Mouse (Mus musculus) kidney, embryonic 15.5 days (tissue): ENCODE measurements around the gene Mfng. TPM values are rescaled to one million over a fixed set of nuclear protein-coding genes. Genes with fewer than 3 reads are reported as not detected.

Source experiments
- ATAC-seq: fragments of 200-750 bp; cut with Nextera tagmentation; replicated peaks from 2 replicates; pipeline ENCODE4 v1.8.0; 2017; ENCODE audit warnings: moderate TSS enrichment; ENCODE audit not compliant: low FRiP score
- H3K27ac ChIP-seq: fragments of 300-500 bp; sonication (generic); 2 replicates; pipeline ENCODE4 v1.5.1; 2015; ENCODE audit warnings: mild to moderate bottlenecking, inconsistent platforms
- H3K27me3 ChIP-seq: fragments of 300-500 bp; sonication (generic); 2 replicates; pipeline ENCODE4 v1.6.1; 2015; ENCODE audit warnings: inconsistent platforms
- H3K36me3 ChIP-seq: fragments of 300-500 bp; sonication (generic); 2 replicates; pipeline ENCODE4 v1.6.1; 2015; ENCODE audit warnings: inconsistent platforms
- H3K4me1 ChIP-seq: fragments of 300-500 bp; sonication (generic); 2 replicates; pipeline ENCODE4 v1.6.1; 2015; ENCODE audit warnings: inconsistent platforms
- H3K4me2 ChIP-seq: fragments of 300-500 bp; sonication (generic); 2 replicates; pipeline ENCODE4 v1.6.1; 2015; ENCODE audit warnings: moderate library complexity, mild to moderate bottlenecking, inconsistent platforms
- H3K4me3 ChIP-seq: fragments of 300-500 bp; sonication (generic); replicated peaks from 2 replicates; pipeline ENCODE4 v1.5.1; 2015; ENCODE audit warnings: mild to moderate bottlenecking, inconsistent platforms
- H3K9ac ChIP-seq: fragments of 300-500 bp; sonication (generic); 2 replicates; pipeline ENCODE4 v1.6.1; 2015; ENCODE audit warnings: mild to moderate bottlenecking, inconsistent platforms
- H3K9me3 ChIP-seq: fragments of 300-500 bp; sonication (generic); replicated peaks from 2 replicates; pipeline ENCODE4 v1.6.1; 2016; ENCODE audit warnings: inconsistent platforms
- WGBS: fragments of 180-500 bp; shearing (Covaris S2); methylation state at CpG from one replicate; pipeline ENCODE4 v1.1.7; 2015; ENCODE audit warnings: mixed read lengths; 5-methylcytosine and 5-hydroxymethylcytosine counted together
- polyA plus RNA-seq: library from polyadenylated mRNA; unstranded; fragments of >200 nt; fragmentation: Nextera tagmentation; extraction: Ambion mirVana; gene quantifications from 2 replicates; pipeline ENCODE4 v1.2.1, GENCODE M21; 2015

The Mfng gene
- polyA plus RNA-seq, 1 experiment from 2014 or later: 25.6 TPM

DNA sequence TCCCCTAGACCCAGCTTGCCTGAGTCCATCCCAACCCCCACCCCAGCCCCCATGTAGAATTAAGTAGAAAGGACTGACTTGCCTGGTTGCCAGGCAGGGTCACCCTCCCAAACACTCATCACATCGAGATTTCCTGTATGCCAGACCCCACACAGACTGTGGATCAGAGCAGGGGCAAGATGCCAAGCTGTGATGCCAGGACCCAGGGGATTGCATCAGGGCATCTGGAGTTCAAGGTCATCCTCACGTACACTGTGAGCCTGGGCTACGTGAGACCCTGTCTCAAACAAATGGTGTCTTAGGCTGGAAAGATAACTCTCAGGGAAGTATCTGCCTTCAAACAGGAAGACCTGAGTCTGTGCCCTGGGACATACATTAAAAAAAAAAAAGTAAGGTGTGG, 66.6 kb downstream of the Mfng start:
- Histone ChIP-seq H3K9me3 (no peaks in the 10 kb centered on the region), H3K4me1 (peaks cover under 1% of the 10 kb centered on the region; the same call in 1 of the 2 replicates), H3K4me2 (no peak overlapping the region), H3K27me3 (peaks cover 32% of the 10 kb centered on the region), H3K36me3 (no peaks in the 10 kb centered on the region), H3K27ac (no peak overlapping the region), H3K9ac (no peak overlapping the region), H3K4me3 (no peak overlapping the region)
- WGBS: 63% methylated on average over 3 of the region's 3 CpGs
- no peak for ATAC-seq

Other genes with a start within 250 kb of the Mfng start
- gene C1qtnf6, start 242.1 kb downstream of the Mfng start, polyA plus RNA-seq: 27.7 and 30.4 TPM in 2 replicates
- gene Sstr3, start 228.8 kb downstream of the Mfng start, polyA plus RNA-seq: 0.30 and 0.58 TPM in 2 replicates
- gene Rac2, start 200.7 kb downstream of the Mfng start, polyA plus RNA-seq: 8.1 and 11.1 TPM in 2 replicates
- gene Cyth4, start 176.4 kb downstream of the Mfng start, polyA plus RNA-seq: 7.1 and 8.1 TPM in 2 replicates
- gene Elfn2, start 54.7 kb downstream of the Mfng start, polyA plus RNA-seq: 0.04 TPM in 1 of 2 replicates, not detected in the other
- 9.1 and 9.5 TPM in 2 replicates for gene Card10, start 29.6 kb upstream of the Mfng start, polyA plus RNA-seq
- gene Cdc42ep1, start 69.1 kb upstream of the Mfng start, polyA plus RNA-seq: 46.2 and 51.1 TPM in 2 replicates
- 0.60 and 1.8 TPM in 2 replicates for gene Lgals2, start 82.1 kb upstream of the Mfng start, polyA plus RNA-seq
- 49.5 and 55.5 TPM in 2 replicates for gene Gga1, start 103.7 kb upstream of the Mfng start, polyA plus RNA-seq
- 0.14 and 0.60 TPM in 2 replicates for gene Gm49510, start 126.2 kb upstream of the Mfng start, polyA plus RNA-seq
- gene Sh3bp1, start 126.3 kb upstream of the Mfng start, polyA plus RNA-seq: 34.4 and 41.6 TPM in 2 replicates
- gene Pdxp, start 140.4 kb upstream of the Mfng start, polyA plus RNA-seq: 13.7 and 15.0 TPM in 2 replicates
- gene Lgals1, start 153.2 kb upstream of the Mfng start, polyA plus RNA-seq: 761 and 838 TPM in 2 replicates
- 54.6 and 58.9 TPM in 2 replicates for gene Nol12, start 161.5 kb upstream of the Mfng start, polyA plus RNA-seq
- 62.9 and 66.6 TPM in 2 replicates for gene Triobp, start 174.2 kb upstream of the Mfng start, polyA plus RNA-seq